Mouse (Mus musculus): Measurements from ENCODE around the gene Csnk1d. TPM values are rescaled to one million over a fixed set of nuclear protein-coding genes. Genes with fewer than 3 reads are reported as not detected.

The Csnk1d gene
- polyA plus RNA-seq, 1 experiment from 2014 or later = 51.5 TPM

DNA sequence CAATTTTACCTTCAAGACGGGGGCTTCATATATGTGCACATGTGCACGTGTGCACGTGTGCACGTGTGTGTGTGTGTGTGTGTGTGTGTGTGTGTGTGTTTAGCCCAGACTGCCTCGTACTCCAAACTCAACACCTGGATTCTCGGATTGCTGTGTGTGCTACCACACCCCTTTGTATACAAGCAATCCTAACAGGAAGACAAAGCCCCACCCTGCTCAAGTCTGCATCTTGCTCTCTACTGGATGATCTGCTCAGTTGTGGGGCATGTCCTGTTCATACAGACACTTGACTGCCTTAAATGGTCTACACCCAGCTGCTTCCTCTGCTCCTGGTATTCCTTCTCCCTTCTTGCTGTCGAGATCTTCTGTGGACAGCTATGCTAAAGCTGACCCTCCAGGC is 45.9 kb downstream of the Csnk1d start:
- Histone ChIP-seq H3K27me3 (replicated peaks; ENCODE audit: control insufficient read depth, insufficient read depth, low read length) (peaks cover 21% of the 10 kb centered on the region), H3K4me2 (ENCODE audit: low read length) (no peak overlapping the region), H3K27ac (ENCODE audit: low read depth, low read length) (no peak overlapping the region), H3K36me3 (ENCODE audit: control insufficient read depth, insufficient read depth, low read length) (no peaks in the 10 kb centered on the region), H3K4me1 (ENCODE audit: control insufficient read depth, insufficient read depth, low read length) (peaks cover 10% of the 10 kb centered on the region), H3K4me3 (ENCODE audit: low read depth, low read length) (no peak overlapping the region), H3K9me3 (replicated peaks; ENCODE audit: control insufficient read depth, low read length) (no peaks in the 10 kb centered on the region), H3K9ac (ENCODE audit: low read length) (no peak overlapping the region)
- no peak for DNase-seq (ENCODE audit: low spot score)
- no peak for ATAC-seq
- WGBS = 88% methylated on average over 7 of the region's 7 CpGs

DNA sequence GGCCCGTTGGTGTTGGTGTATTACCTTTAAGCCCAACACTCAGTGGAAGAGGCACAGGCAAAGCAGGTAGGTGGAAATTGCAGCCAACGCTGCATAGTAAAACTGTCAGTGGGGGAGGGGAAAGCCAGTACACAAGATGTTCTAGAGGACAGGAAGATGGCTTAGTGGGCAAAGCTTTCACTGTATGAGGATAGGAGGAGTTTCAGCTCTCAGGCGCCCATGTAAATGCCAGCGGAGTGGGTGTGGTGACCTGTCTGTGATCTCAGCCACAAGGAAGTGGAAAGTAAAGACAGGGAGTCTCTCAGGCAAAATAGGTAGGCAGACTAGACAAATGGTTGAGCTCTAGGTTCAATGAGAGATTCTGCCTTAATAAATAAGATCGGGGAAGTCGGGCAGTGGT is 50.2 kb downstream of the Csnk1d start:
- 93% methylated on average over 6 of the region's 6 CpGs for WGBS
- Histone ChIP-seq H3K4me2 (ENCODE audit: low read length) (no peak overlapping the region), H3K36me3 (ENCODE audit: control insufficient read depth, insufficient read depth, low read length) (no peaks in the 10 kb centered on the region), H3K9ac (ENCODE audit: low read length) (no peak overlapping the region), H3K27me3 (replicated peaks; ENCODE audit: control insufficient read depth, insufficient read depth, low read length) (no peaks in the 10 kb centered on the region), H3K4me1 (ENCODE audit: control insufficient read depth, insufficient read depth, low read length) (no peaks in the 10 kb centered on the region), H3K9me3 (replicated peaks; ENCODE audit: control insufficient read depth, low read length) (no peaks in the 10 kb centered on the region), H3K4me3 (ENCODE audit: low read depth, low read length) (no peak overlapping the region), H3K27ac (ENCODE audit: low read depth, low read length) (no peak overlapping the region)
- DNase-seq (ENCODE audit: low spot score) (no peak), ATAC-seq (no peak)

GRCm38 (mm10) chr11:120939712-120940341 is 51.3 kb downstream of the Csnk1d start:
- no peak for ATAC-seq
- no peak overlapping the region for H3K4me3 ChIP-seq (ENCODE audit: low read depth, low read length)
- DNase-seq (ENCODE audit: low spot score) = no peak
- H3K27ac ChIP-seq (ENCODE audit: low read depth, low read length) = no peak overlapping the region
- WGBS = 74% methylated on average over 6 of the region's 6 CpGs
- H3K4me2 ChIP-seq (ENCODE audit: low read length) = no peak overlapping the region
- H3K27me3 ChIP-seq (replicated peaks; ENCODE audit: control insufficient read depth, insufficient read depth, low read length) = no peaks in the 10 kb centered on the region
- H3K9ac ChIP-seq (ENCODE audit: low read length) = no peak overlapping the region
- no peaks in the 10 kb centered on the region for H3K4me1 ChIP-seq (ENCODE audit: control insufficient read depth, insufficient read depth, low read length)
- no peaks in the 10 kb centered on the region for H3K36me3 ChIP-seq (ENCODE audit: control insufficient read depth, insufficient read depth, low read length)
- H3K9me3 ChIP-seq (replicated peaks; ENCODE audit: control insufficient read depth, low read length) = no peaks in the 10 kb centered on the region

DNA sequence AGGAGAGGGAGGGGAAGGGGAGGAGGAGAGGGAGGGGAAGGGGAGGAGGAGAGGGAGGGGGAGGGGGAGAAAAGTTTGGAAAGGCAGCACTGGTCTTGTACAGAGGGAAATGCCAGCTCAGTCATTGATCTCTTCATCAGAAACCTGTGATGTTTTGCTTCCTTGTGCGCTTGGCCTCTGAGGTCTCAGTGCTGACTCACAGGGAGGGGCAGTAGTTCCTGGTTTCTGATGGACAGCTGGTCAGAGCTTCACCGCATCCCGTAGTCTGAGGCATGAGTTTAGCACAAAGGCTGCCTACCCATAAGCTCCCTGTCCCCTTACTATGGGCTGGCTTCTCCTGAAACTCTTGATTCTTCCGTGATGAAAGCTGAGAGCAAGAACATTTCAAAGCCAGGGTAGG is 52.3 kb downstream of the Csnk1d start:
- H3K4me1 ChIP-seq (ENCODE audit: control insufficient read depth, insufficient read depth, low read length) = no peaks in the 10 kb centered on the region

GRCm38 (mm10) chr11:120937976-120938375 is 53.2 kb downstream of the Csnk1d start:
- no peaks in the 10 kb centered on the region for H3K9me3 ChIP-seq (replicated peaks; ENCODE audit: control insufficient read depth, low read length)
- no peak overlapping the region for H3K27ac ChIP-seq (ENCODE audit: low read depth, low read length)
- ATAC-seq = no peak
- WGBS = 100% methylated on average over 1 of the region's 1 CpGs
- H3K4me2 ChIP-seq (ENCODE audit: low read length) = no peak overlapping the region
- H3K27me3 ChIP-seq (replicated peaks; ENCODE audit: control insufficient read depth, insufficient read depth, low read length) = no peaks in the 10 kb centered on the region
- no peak overlapping the region for H3K9ac ChIP-seq (ENCODE audit: low read length)
- H3K4me3 ChIP-seq (ENCODE audit: low read depth, low read length) = no peak overlapping the region
- 0 out of 2 replicates have a peak, but pooled peaks cover 2% of the 10 kb centered on the region for H3K4me1 ChIP-seq (ENCODE audit: control insufficient read depth, insufficient read depth, low read length)
- DNase-seq (ENCODE audit: low spot score) = no peak
- no peaks in the 10 kb centered on the region for H3K36me3 ChIP-seq (ENCODE audit: control insufficient read depth, insufficient read depth, low read length)

More for the DNA sequence above, 52.3 kb downstream of the Csnk1d start:
- Histone ChIP-seq H3K36me3 (ENCODE audit: control insufficient read depth, insufficient read depth, low read length) (no peaks in the 10 kb centered on the region), H3K4me3 (ENCODE audit: low read depth, low read length) (no peak overlapping the region), H3K9me3 (replicated peaks; ENCODE audit: control insufficient read depth, low read length) (no peaks in the 10 kb centered on the region), H3K27ac (ENCODE audit: low read depth, low read length) (no peak overlapping the region), H3K4me2 (ENCODE audit: low read length) (no peak overlapping the region), H3K27me3 (replicated peaks; ENCODE audit: control insufficient read depth, insufficient read depth, low read length) (no peaks in the 10 kb centered on the region), H3K9ac (ENCODE audit: low read length) (no peak overlapping the region)
- ATAC-seq = no peak
- DNase-seq (ENCODE audit: low spot score) = no peak
- WGBS = 64% methylated on average over 4 of the region's 4 CpGs

GRCm38 (mm10) chr11:120932564-120933398 is 58.3 kb downstream of the Csnk1d start, which contains the start of gene Ccdc57:
TSS of gene Ccdc57 (minus strand) at chr11:120932872.
- Histone ChIP-seq H3K9me3 (replicated peaks; ENCODE audit: control insufficient read depth, low read length) (no peaks in the 10 kb centered on the region), H3K4me1 (ENCODE audit: control insufficient read depth, insufficient read depth, low read length) (0 out of 2 replicates have a peak, but pooled peaks cover 3% of the 10 kb centered on the region), H3K27me3 (replicated peaks; ENCODE audit: control insufficient read depth, insufficient read depth, low read length) (no peaks in the 10 kb centered on the region), H3K9ac (ENCODE audit: low read length) (peak within 1 kb of the TSS; percentile 61), H3K36me3 (ENCODE audit: control insufficient read depth, insufficient read depth, low read length) (no peaks in the 10 kb centered on the region), H3K4me2 (ENCODE audit: low read length) (peak within 1 kb of the TSS; percentile 59), H3K27ac (ENCODE audit: low read depth, low read length) (no peak within 1 kb of the TSS), H3K4me3 (ENCODE audit: low read depth, low read length) (peak within 1 kb of the TSS; percentile 61)
- peak; percentile 91 for DNase-seq (ENCODE audit: low spot score)
- 9% methylated on average over 44 of the region's 44 CpGs for WGBS
- ATAC-seq = peak; percentile 95

- no peaks in the 10 kb centered on the region for H3K27me3 ChIP-seq (replicated peaks; ENCODE audit: control insufficient read depth, insufficient read depth, low read length)
- DNase-seq (ENCODE audit: low spot score) = no peak
- 0 out of 2 replicates have a peak, but pooled peaks cover 3% of the 10 kb centered on the region for H3K4me1 ChIP-seq (ENCODE audit: control insufficient read depth, insufficient read depth, low read length)
- no peaks in the 10 kb centered on the region for H3K36me3 ChIP-seq (ENCODE audit: control insufficient read depth, insufficient read depth, low read length)
- H3K27ac ChIP-seq (ENCODE audit: low read depth, low read length) = no peak overlapping the region
- no peak overlapping the region for H3K4me3 ChIP-seq (ENCODE audit: low read depth, low read length)
- 94% methylated on average over 4 of the region's 4 CpGs for WGBS
- no peaks in the 10 kb centered on the region for H3K9me3 ChIP-seq (replicated peaks; ENCODE audit: control insufficient read depth, low read length)
- H3K9ac ChIP-seq (ENCODE audit: low read length) = no peak overlapping the region
- no peak overlapping the region for H3K4me2 ChIP-seq (ENCODE audit: low read length)
- ATAC-seq = no peak
These were observed 59.7 kb downstream of the Csnk1d start for GRCm38 (mm10) chr11:120931479-120931878.

- no peak overlapping the region for H3K27ac ChIP-seq (ENCODE audit: low read depth, low read length)
- no peak overlapping the region for H3K4me2 ChIP-seq (ENCODE audit: low read length)
- 0 out of 2 replicates have a peak, but pooled peaks cover 5% of the 10 kb centered on the region for H3K36me3 ChIP-seq (ENCODE audit: control insufficient read depth, insufficient read depth, low read length)
- ATAC-seq = no peak
- no peak overlapping the region for H3K9ac ChIP-seq (ENCODE audit: low read length)
- no peak for DNase-seq (ENCODE audit: low spot score)
- H3K4me1 ChIP-seq (ENCODE audit: control insufficient read depth, insufficient read depth, low read length) = 0 out of 2 replicates have a peak, but pooled peaks cover 3% of the 10 kb centered on the region
- H3K27me3 ChIP-seq (replicated peaks; ENCODE audit: control insufficient read depth, insufficient read depth, low read length) = no peaks in the 10 kb centered on the region
- no peaks in the 10 kb centered on the region for H3K9me3 ChIP-seq (replicated peaks; ENCODE audit: control insufficient read depth, low read length)
- no peak overlapping the region for H3K4me3 ChIP-seq (ENCODE audit: low read depth, low read length)
- WGBS = 94% methylated on average over 4 of the region's 4 CpGs
These were observed 62.7 kb downstream of the Csnk1d start for GRCm38 (mm10) chr11:120928468-120928867.

- 98% methylated on average over 3 of the region's 3 CpGs for WGBS
- H3K4me2 ChIP-seq (ENCODE audit: low read length) = no peak overlapping the region
These were observed 68.6 kb downstream of the Csnk1d start for GRCm38 (mm10) chr11:120922528-120922927.

More at GRCm38 (mm10) chr11:120922528-120922927, 68.6 kb downstream of the Csnk1d start:
- Histone ChIP-seq H3K4me1 (ENCODE audit: control insufficient read depth, insufficient read depth, low read length) (no peaks in the 10 kb centered on the region), H3K9me3 (replicated peaks; ENCODE audit: control insufficient read depth, low read length) (no peaks in the 10 kb centered on the region), H3K27me3 (replicated peaks; ENCODE audit: control insufficient read depth, insufficient read depth, low read length) (no peaks in the 10 kb centered on the region), H3K36me3 (ENCODE audit: control insufficient read depth, insufficient read depth, low read length) (peaks cover 41% of the 10 kb centered on the region), H3K9ac (ENCODE audit: low read length) (no peak overlapping the region), H3K27ac (ENCODE audit: low read depth, low read length) (no peak overlapping the region), H3K4me3 (ENCODE audit: low read depth, low read length) (no peak overlapping the region)
- ATAC-seq = no peak
- no peak for DNase-seq (ENCODE audit: low spot score)
